Mouse (Mus musculus): ENCODE measurements around the gene Abhd13. TPM values are rescaled to one million over a fixed set of nuclear protein-coding genes. Genes with fewer than 3 reads are reported as not detected.

Abhd13 gene
- polyA plus RNA-seq (2017; shearing (Covaris generic)) = 14.5 TPM

GRCm38 (mm10) chr8:9977573-9978314 is at the start of gene Abhd13, which contains the start of gene Lig4:
Gene Abhd13, plus strand, starts transcription at chr8:9977707.
Gene Lig4, minus strand, starts transcription at chr8:9977686.

GRCm38 (mm10) chr8:10006156-10006985 is 28.9 kb downstream of the Abhd13 start, which contains the start of gene Tnfsf13b:
Gene Tnfsf13b, plus strand, starts transcription at chr8:10006467.

Other genes starting within 250 kb of the Abhd13 start
- gene Fam155a, start 206.5 kb upstream of the Abhd13 start, polyA plus RNA-seq (2017; shearing (Covaris generic)) = 0.39 TPM
- gene Gm10217, start 113.5 kb upstream of the Abhd13 start, polyA plus RNA-seq (2017; shearing (Covaris generic)) = not detected
- gene Lig4, start within 50 bp of the Abhd13 start, polyA plus RNA-seq (2017; shearing (Covaris generic)) = 0.94 TPM
- 1.9 TPM for gene Tnfsf13b, start 28.8 kb downstream of the Abhd13 start, polyA plus RNA-seq (2017; shearing (Covaris generic))
- 0.30 TPM for gene Myo16, start 176.2 kb downstream of the Abhd13 start, polyA plus RNA-seq (2017; shearing (Covaris generic))

Data from effector memory CD4-positive, alpha-beta T cell, adult 7 months (primary cell).